In the genomic region with DNA sequence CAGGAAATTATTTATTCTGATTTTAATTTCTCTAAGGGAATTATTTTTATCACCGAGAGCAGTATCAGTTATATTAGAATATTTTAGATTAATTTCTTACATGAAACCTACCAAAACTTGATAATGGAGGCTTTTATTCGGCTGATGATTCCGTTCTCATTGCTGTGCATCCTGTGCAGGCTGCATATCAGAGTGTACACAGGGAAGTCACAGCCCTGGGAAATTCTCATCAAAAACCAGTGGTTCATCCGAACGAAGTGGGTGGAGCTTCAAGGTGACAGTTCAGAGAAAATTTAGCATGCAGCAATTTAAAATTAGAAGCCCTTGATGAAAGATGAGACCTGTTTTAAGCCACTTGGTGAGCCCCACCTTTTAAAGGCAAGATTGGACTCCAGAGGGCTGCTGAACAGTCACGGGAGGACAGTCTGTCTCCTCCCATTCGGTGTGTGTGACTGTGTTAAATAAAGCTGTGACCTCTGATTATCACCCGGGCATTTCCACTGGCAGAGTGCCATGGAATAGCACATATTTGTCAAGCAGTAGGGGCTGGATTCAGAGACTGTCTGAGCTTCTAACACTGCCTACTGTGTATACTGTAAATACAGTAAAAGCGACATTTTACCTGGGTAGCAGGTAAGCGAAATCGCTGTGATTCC, we compare ENCODE assay signal across 8 mouse cellular contexts.
DNase-seq lines count a peak whose midpoint lies in the region; ATAC-seq lines count a peak whose summit lies in the region.

No protein-coding gene starts in this region.

- 54% methylated on average over 11 of the region's 11 CpGs for WGBS in hindbrain, embryonic 16.5 days
- 58% methylated on average over 11 of the region's 11 CpGs for WGBS in midbrain, embryonic 16.5 days

- H3K4me1 ChIP-seq in hindbrain, embryonic 16.5 days (ENCODE audit: control insufficient read depth, insufficient read depth, low read depth, low read length), result peaks cover 4% of the 10 kb centered on the region
- H3K4me1 ChIP-seq in midbrain, embryonic 16.5 days (ENCODE audit: control insufficient read depth, insufficient read depth, low read length), result peaks cover 6% of the 10 kb centered on the region

- H3K9ac ChIP-seq in hindbrain, embryonic 16.5 days (ENCODE audit: low read depth, low read length), result no peak overlapping the region
- H3K9ac ChIP-seq in midbrain, embryonic 16.5 days (ENCODE audit: low read depth, low read length), result no peak overlapping the region

- no peaks in the 10 kb centered on the region for H3K27me3 ChIP-seq in hindbrain, embryonic 16.5 days (replicated peaks; ENCODE audit: control insufficient read depth, insufficient read depth, low read length)
- no peaks in the 10 kb centered on the region for H3K27me3 ChIP-seq in midbrain, embryonic 16.5 days (ENCODE audit: control insufficient read depth, insufficient read depth, low read depth, low read length)

- no peak overlapping the region for H3K4me3 ChIP-seq in hindbrain, embryonic 16.5 days (ENCODE audit: low read length)
- H3K4me3 ChIP-seq in midbrain, embryonic 16.5 days (ENCODE audit: low read depth, low read length), result no peak overlapping the region

- peak; percentile 32 for DNase-seq in left cerebral cortex, postnatal 4 days
- no peak for DNase-seq in left cerebral cortex, postnatal 36 days (ENCODE audit: low spot score in 2 of 2)
- peak; percentile 18 for DNase-seq in gastrocnemius, postnatal 10 days
- no peak for DNase-seq in testis, postnatal 10 days (ENCODE audit: low spot score)
- no peak for DNase-seq in layer of hippocampus, postnatal 25 days (ENCODE audit: extremely low spot score in 1 of 2, low spot score in 1 of 2)
- DNase-seq in layer of hippocampus, adult 18-20 months (ENCODE audit: low spot score in 2 of 2), result no peak

- H3K36me3 ChIP-seq in hindbrain, embryonic 16.5 days (ENCODE audit: control insufficient read depth, insufficient read depth, low read length), result no peaks in the 10 kb centered on the region
- no peaks in the 10 kb centered on the region for H3K36me3 ChIP-seq in midbrain, embryonic 16.5 days (ENCODE audit: control insufficient read depth, insufficient read depth, low read length)

- H3K9me3 ChIP-seq in hindbrain, embryonic 16.5 days (ENCODE audit: control insufficient read depth, low read length), result no peaks in the 10 kb centered on the region
- no peaks in the 10 kb centered on the region for H3K9me3 ChIP-seq in midbrain, embryonic 16.5 days (replicated peaks; ENCODE audit: control insufficient read depth, low read length, poor library complexity, severe bottlenecking)

- H3K4me2 ChIP-seq in hindbrain, embryonic 16.5 days (ENCODE audit: low read length), result peak overlapping the region; percentile 27; the same call in 1 of the 2 replicates
- peak overlapping the region; percentile 3; the same call in 1 of the 2 replicates for H3K4me2 ChIP-seq in midbrain, embryonic 16.5 days (ENCODE audit: low read length)

- intact Hi-C loops in left cerebral cortex, postnatal 4 days (cut with DNase I), result no loop called here
- intact Hi-C loops in left cerebral cortex, postnatal 36 days (cut with DNase I), result no loop called here

- H3K27ac ChIP-seq in hindbrain, embryonic 16.5 days (ENCODE audit: low read depth, low read length), result 0 out of 2 replicates have a peak overlapping the region, but pooled peaks have one; percentile 20
- H3K27ac ChIP-seq in midbrain, embryonic 16.5 days (ENCODE audit: low read length), result no peak overlapping the region

- ATAC-seq in hindbrain, embryonic 16.5 days, result peak; percentile 67
- peak; percentile 34; the same call in 1 of the 2 replicates for ATAC-seq in midbrain, embryonic 16.5 days

Comparison
In these comparisons a context has a peak if more than half of its experiments do, and no peak if none do; other contexts are left out.
1. DNase-seq: peak in left cerebral cortex, postnatal 4 days (single experiment) and gastrocnemius, postnatal 10 days (single experiment); none in left cerebral cortex, postnatal 36 days (0 of 2), testis, postnatal 10 days (single experiment), layer of hippocampus, postnatal 25 days (0 of 2) and layer of hippocampus, adult 18-20 months (0 of 2).